Mouse (Mus musculus): ENCODE results near the gene Olfr728. TPM values are rescaled to one million over a fixed set of nuclear protein-coding genes. Genes with fewer than 3 reads are reported as not detected.

The Olfr728 gene
- polyA plus RNA-seq (2015; fragmentation: Nextera tagmentation; extraction: Ambion mirVana), result not detected in 2 replicates

DNA sequence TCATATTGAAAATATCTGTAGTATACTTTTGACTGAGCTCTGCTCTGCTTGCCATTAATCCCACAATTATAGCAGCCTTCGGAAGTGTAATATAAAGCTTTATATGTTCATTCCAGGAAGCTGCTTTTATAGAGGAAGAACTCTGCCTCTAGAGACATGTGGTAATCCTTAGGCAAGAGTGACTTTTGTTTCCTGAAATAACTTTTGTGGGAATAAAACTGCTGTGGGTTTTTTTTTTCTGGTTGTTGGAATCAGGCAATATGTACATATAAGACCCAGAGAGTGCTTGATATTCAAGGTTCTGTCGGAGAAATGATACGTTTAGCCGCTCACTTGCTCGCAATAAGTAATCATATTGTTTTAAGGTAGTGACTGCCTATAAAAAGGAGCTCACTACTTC is at the start of gene Olfr728:
Gene Olfr728 (minus strand): TSS at position 101 of the 400 bp plus-strand sequence.
- no peak within 1 kb of the TSS for H3K27ac ChIP-seq (ENCODE audit: low read length)
- no peak within 1 kb of the TSS for H3K9ac ChIP-seq (replicated peaks; ENCODE audit: low read depth, low read length)
- H3K4me2 ChIP-seq (ENCODE audit: low read length), result no peak within 1 kb of the TSS
- H3K4me3 ChIP-seq (replicated peaks; ENCODE audit: low read length), result no peak within 1 kb of the TSS
- H3K36me3 ChIP-seq (ENCODE audit: control insufficient read depth, insufficient read depth), result no peaks in the 10 kb centered on the region
- no peaks in the 10 kb centered on the region for H3K27me3 ChIP-seq (replicated peaks; ENCODE audit: control insufficient read depth, insufficient read depth, low read length)
- H3K9me3 ChIP-seq (ENCODE audit: control insufficient read depth, low read length), result no peaks in the 10 kb centered on the region
- WGBS, result 96% methylated on average over 5 of the region's 5 CpGs
- H3K4me1 ChIP-seq (replicated peaks; ENCODE audit: control insufficient read depth, insufficient read depth, low read length), result no peaks in the 10 kb centered on the region
- ATAC-seq, result no peak

DNA sequence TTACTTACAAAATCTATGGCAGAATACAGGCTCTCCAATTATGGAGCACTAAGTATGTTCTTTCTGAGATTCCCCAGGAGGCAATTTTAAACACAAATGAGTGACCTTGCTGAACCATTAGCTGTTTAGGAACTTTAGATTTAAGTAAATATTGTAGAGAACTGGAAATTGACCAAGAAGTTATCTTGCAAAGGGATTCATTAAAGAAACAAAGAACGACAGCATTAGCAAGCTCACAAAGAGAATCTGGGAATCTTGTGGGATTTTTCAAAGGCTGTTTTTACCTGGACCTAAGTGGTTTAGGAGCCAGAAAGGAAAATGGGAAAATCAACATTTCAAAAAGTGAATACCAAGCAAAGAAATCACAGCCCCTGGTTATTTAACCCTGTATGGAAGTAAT is 45.6 kb upstream of the Olfr728 start, which contains the start of gene Olfr730:
Gene Olfr730 (minus strand): TSS at position 101 of the 400 bp plus-strand sequence.
- Histone ChIP-seq H3K9ac (replicated peaks; ENCODE audit: low read depth, low read length) (no peak within 1 kb of the TSS), H3K4me2 (ENCODE audit: low read length) (no peak within 1 kb of the TSS), H3K27ac (ENCODE audit: low read length) (no peak within 1 kb of the TSS), H3K27me3 (replicated peaks; ENCODE audit: control insufficient read depth, insufficient read depth, low read length) (no peaks in the 10 kb centered on the region), H3K4me1 (replicated peaks; ENCODE audit: control insufficient read depth, insufficient read depth, low read length) (no peaks in the 10 kb centered on the region), H3K4me3 (replicated peaks; ENCODE audit: low read length) (no peak within 1 kb of the TSS), H3K36me3 (ENCODE audit: control insufficient read depth, insufficient read depth) (no peaks in the 10 kb centered on the region), H3K9me3 (ENCODE audit: control insufficient read depth, low read length) (no peaks in the 10 kb centered on the region)
- 57% methylated on average over 1 of the region's 1 CpGs for WGBS
- no peak for ATAC-seq

DNA sequence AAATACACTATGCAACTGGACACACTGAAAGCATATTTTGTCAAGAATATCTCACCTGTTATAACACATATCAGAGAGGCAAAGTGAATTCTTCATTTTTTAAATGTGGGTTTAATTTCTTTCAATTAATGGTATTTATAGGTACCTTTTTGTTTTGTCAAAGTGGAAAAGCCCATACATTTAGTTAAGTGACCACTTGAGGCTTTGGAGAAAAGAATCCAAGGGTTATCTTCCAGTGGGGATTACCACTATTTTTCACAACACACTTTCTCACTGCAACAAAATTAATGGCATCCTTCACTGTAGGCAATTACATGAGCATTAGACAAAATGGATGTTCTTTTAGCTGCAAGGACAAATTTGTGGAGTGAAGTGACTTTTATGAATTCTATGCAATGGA is 10.3 kb upstream of the Olfr728 start, which contains the start of gene Olfr729:
Gene Olfr729 (minus strand): TSS at position 101 of the 400 bp plus-strand sequence.
- no peaks in the 10 kb centered on the region for H3K27me3 ChIP-seq (replicated peaks; ENCODE audit: control insufficient read depth, insufficient read depth, low read length)
- H3K4me2 ChIP-seq (ENCODE audit: low read length), result no peak within 1 kb of the TSS
- ATAC-seq, result no peak
- H3K27ac ChIP-seq (ENCODE audit: low read length), result no peak within 1 kb of the TSS
- H3K9me3 ChIP-seq (ENCODE audit: control insufficient read depth, low read length), result no peaks in the 10 kb centered on the region
- no peak within 1 kb of the TSS for H3K4me3 ChIP-seq (replicated peaks; ENCODE audit: low read length)
- H3K36me3 ChIP-seq (ENCODE audit: control insufficient read depth, insufficient read depth), result no peaks in the 10 kb centered on the region
- no peaks in the 10 kb centered on the region for H3K4me1 ChIP-seq (replicated peaks; ENCODE audit: control insufficient read depth, insufficient read depth, low read length)
- no peak within 1 kb of the TSS for H3K9ac ChIP-seq (replicated peaks; ENCODE audit: low read depth, low read length)

DNA sequence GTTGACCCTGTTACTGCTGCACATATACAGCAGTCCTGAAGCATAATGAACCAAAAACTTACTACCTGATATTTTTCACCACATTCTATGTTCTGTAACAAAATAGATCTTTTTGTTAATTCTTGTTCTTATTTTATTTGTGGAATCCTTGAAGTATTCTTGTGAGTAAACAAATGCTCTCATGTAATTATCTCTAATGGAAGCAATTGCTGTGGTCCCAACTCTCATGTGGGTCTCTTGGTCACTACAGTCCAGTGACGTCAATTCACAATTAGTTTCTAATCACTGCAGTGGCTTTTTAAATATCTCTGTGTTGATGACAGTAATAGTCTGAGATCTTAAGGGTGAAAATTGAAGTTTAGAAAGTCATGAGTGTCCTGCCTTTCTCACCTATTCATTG is 19.6 kb downstream of the Olfr728 start, which contains the start of gene Olfr727:
Gene Olfr727 (plus strand): TSS at position 301 of the 400 bp plus-strand sequence.
- 87% methylated on average over 1 of the region's 1 CpGs for WGBS
- H3K9me3 ChIP-seq (ENCODE audit: control insufficient read depth, low read length), result no peaks in the 10 kb centered on the region

DNA sequence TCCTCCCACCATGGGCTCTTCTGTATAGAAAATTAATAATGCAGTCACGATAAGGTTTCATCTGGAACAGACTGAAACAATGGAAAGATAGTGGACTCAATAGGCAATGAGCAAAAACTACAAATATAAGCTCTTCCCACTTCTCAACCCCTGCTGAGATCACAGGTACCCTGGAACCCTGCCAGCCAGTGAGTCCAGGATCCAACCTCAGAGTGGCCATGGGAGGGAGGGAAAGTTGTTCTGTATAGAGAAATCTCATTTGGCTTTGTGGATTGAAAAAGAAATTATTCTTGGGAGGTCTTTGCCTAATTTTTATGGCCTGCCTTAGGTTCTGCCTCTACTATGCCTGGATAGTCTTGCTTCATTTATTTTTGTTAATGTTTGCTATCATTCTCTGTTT is 51.6 kb downstream of the Olfr728 start, which contains the start of gene Olfr726:
Gene Olfr726 (minus strand): TSS at position 101 of the 400 bp plus-strand sequence.
- Histone ChIP-seq H3K4me2 (ENCODE audit: low read length) (no peak within 1 kb of the TSS), H3K27ac (ENCODE audit: low read length) (no peak within 1 kb of the TSS), H3K4me3 (replicated peaks; ENCODE audit: low read length) (no peak within 1 kb of the TSS), H3K4me1 (replicated peaks; ENCODE audit: control insufficient read depth, insufficient read depth, low read length) (no peaks in the 10 kb centered on the region), H3K9me3 (ENCODE audit: control insufficient read depth, low read length) (no peaks in the 10 kb centered on the region), H3K27me3 (replicated peaks; ENCODE audit: control insufficient read depth, insufficient read depth, low read length) (no peaks in the 10 kb centered on the region), H3K9ac (replicated peaks; ENCODE audit: low read depth, low read length) (no peak within 1 kb of the TSS), H3K36me3 (ENCODE audit: control insufficient read depth, insufficient read depth) (no peaks in the 10 kb centered on the region)
- no peak for ATAC-seq
- WGBS, result 68% methylated on average over 1 of the region's 1 CpGs

More for the DNA sequence above, 19.6 kb downstream of the Olfr728 start, which contains the start of gene Olfr727:
- Histone ChIP-seq H3K36me3 (ENCODE audit: control insufficient read depth, insufficient read depth) (no peaks in the 10 kb centered on the region), H3K4me3 (replicated peaks; ENCODE audit: low read length) (no peak within 1 kb of the TSS), H3K4me1 (replicated peaks; ENCODE audit: control insufficient read depth, insufficient read depth, low read length) (no peaks in the 10 kb centered on the region), H3K27me3 (replicated peaks; ENCODE audit: control insufficient read depth, insufficient read depth, low read length) (no peaks in the 10 kb centered on the region), H3K9ac (replicated peaks; ENCODE audit: low read depth, low read length) (no peak within 1 kb of the TSS), H3K27ac (ENCODE audit: low read length) (no peak within 1 kb of the TSS), H3K4me2 (ENCODE audit: low read length) (no peak within 1 kb of the TSS)
- ATAC-seq, result no peak

Other genes with a start within 250 kb of the Olfr728 start
- gene Olfr722, start 240.7 kb downstream of the Olfr728 start, polyA plus RNA-seq (2015; fragmentation: Nextera tagmentation; extraction: Ambion mirVana), result not detected in 2 replicates
- gene Olfr723, start 210.9 kb downstream of the Olfr728 start, polyA plus RNA-seq (2015; fragmentation: Nextera tagmentation; extraction: Ambion mirVana), result not detected in 2 replicates
- not detected in 2 replicates for gene Olfr724, start 179.4 kb downstream of the Olfr728 start, polyA plus RNA-seq (2015; fragmentation: Nextera tagmentation; extraction: Ambion mirVana)
- gene Olfr725, start 102.3 kb downstream of the Olfr728 start, polyA plus RNA-seq (2015; fragmentation: Nextera tagmentation; extraction: Ambion mirVana), result not detected in 2 replicates
- not detected in 2 replicates for gene Olfr726, start 51.7 kb downstream of the Olfr728 start, polyA plus RNA-seq (2015; fragmentation: Nextera tagmentation; extraction: Ambion mirVana)
- gene Olfr727, start 19.5 kb downstream of the Olfr728 start, polyA plus RNA-seq (2015; fragmentation: Nextera tagmentation; extraction: Ambion mirVana), result not detected in 2 replicates
- gene Olfr729, start 10.2 kb upstream of the Olfr728 start, polyA plus RNA-seq (2015; fragmentation: Nextera tagmentation; extraction: Ambion mirVana), result not detected in 2 replicates
- not detected in 2 replicates for gene Olfr730, start 45.5 kb upstream of the Olfr728 start, polyA plus RNA-seq (2015; fragmentation: Nextera tagmentation; extraction: Ambion mirVana)
- not detected in 2 replicates for gene Olfr731, start 99.2 kb upstream of the Olfr728 start, polyA plus RNA-seq (2015; fragmentation: Nextera tagmentation; extraction: Ambion mirVana)
- gene Olfr732, start 141.5 kb upstream of the Olfr728 start, polyA plus RNA-seq (2015; fragmentation: Nextera tagmentation; extraction: Ambion mirVana), result not detected in 2 replicates
- 0.06 TPM in 1 of 2 replicates, not detected in the other for gene Olfr733, start 158.8 kb upstream of the Olfr728 start, polyA plus RNA-seq (2015; fragmentation: Nextera tagmentation; extraction: Ambion mirVana)
- gene Olfr734, start 184.1 kb upstream of the Olfr728 start, polyA plus RNA-seq (2015; fragmentation: Nextera tagmentation; extraction: Ambion mirVana), result not detected in 2 replicates
- gene Olfr735, start 206.2 kb upstream of the Olfr728 start, polyA plus RNA-seq (2015; fragmentation: Nextera tagmentation; extraction: Ambion mirVana), result not detected in 2 replicates
- gene Tlr11, start 215.2 kb upstream of the Olfr728 start, polyA plus RNA-seq (2015; fragmentation: Nextera tagmentation; extraction: Ambion mirVana), result not detected in 2 replicates
- gene Olfr736, start 238.5 kb upstream of the Olfr728 start, polyA plus RNA-seq (2015; fragmentation: Nextera tagmentation; extraction: Ambion mirVana), result not detected in 2 replicates

Data from forebrain, embryonic 16.5 days (tissue).